ENCODE assay signal across 9 mouse cellular contexts in the genomic region with DNA sequence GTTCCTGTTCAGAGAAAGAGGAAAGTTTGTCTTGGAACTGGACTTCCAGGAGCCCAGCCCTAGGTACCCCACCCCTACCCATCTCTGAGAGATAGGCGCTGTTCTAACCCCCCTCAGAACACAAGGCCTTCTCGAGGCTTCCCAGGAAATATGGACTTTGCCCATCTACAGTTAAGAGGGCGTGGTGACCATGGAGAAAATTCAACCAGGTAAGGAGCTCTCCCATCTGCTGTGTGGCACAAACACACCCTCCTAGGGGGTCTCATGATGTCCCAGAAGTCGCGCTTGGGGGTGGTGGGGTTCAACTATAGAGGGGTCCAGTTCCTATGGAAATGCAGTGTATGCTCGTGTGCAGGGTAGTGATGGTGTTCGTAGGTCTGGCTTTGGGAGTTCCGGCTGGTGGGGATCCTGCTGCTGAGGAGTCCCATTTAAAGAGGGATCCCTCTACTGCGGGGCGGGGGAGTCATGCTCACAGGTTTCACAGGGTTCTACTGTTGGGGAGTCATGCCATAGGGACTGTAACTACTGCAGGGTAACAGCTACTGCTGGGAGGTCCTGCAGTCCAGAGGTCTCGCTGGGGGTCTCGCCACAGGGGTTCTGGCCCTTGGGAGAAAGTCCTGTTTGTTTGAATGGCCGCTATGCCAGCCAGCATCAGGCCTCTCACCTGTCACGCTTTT. TPM values are rescaled to one million over a fixed set of nuclear protein-coding genes. Genes with fewer than 3 reads are reported as not detected.
DNase-seq lines count a peak whose midpoint lies in the region; ATAC-seq and TF ChIP-seq lines count a peak whose summit lies in the region.
"Had no signal": no experiment of that assay in that cellular context is flagged by ENCODE, and none has a peak within 500 bp of the region (broad histone marks: within the 10 kb centered on the region; RNA-seq: fewer than 3 reads in every experiment).

No protein-coding gene starts in this region.

- 21% methylated on average over 14 of the region's 14 CpGs for WGBS in intestine, embryonic 14.5 days
- WGBS in macrophage (ENCODE audit: missing documents), result 63% methylated on average over 14 of the region's 14 CpGs

- H3K27me3 ChIP-seq in MEL (ENCODE audit: control insufficient read depth in 1 of 2, insufficient read depth in 2 of 2, low read length in 2 of 2), result no peaks in the 10 kb centered on the region
- peaks cover 28% of the 10 kb centered on the region for H3K27me3 ChIP-seq in intestine, embryonic 14.5 days (replicated peaks; ENCODE audit: control insufficient read depth, insufficient read depth, low read length)

- TF ChIP-seq EP300 in MEL (IDR thresholded peaks at IDR 0.05; ENCODE audit: low read depth in 1 of 2, low read length in 2 of 2), result no peak

- intact Hi-C loops in gastrocnemius, adult 2 months (cut with DNase I), result no loop called here

- no peak for TF ChIP-seq POLR2A in MEL (IDR thresholded peaks at IDR 0.05; ENCODE audit: control insufficient read depth in 1 of 2, insufficient read depth in 1 of 2, low read depth in 1 of 2, low read length in 2 of 2, poor library complexity in 1 of 2)

- H3K9me3 ChIP-seq in MEL (replicated peaks; ENCODE audit: insufficient read depth, low read length), result no peaks in the 10 kb centered on the region
- no peaks in the 10 kb centered on the region for H3K9me3 ChIP-seq in intestine, embryonic 14.5 days (ENCODE audit: control insufficient read depth, low read length)

- H3K36me3 ChIP-seq in MEL (ENCODE audit: control insufficient read depth in 1 of 2, insufficient read depth in 2 of 2, low read length in 2 of 2) (peaks cover 0 to 20% of the 10 kb centered on the region in 2 experiments; a peak in 2 of 4 replicates), macrophage (ENCODE audit: inconsistent target) (no peaks in the 10 kb centered on the region)
- no peaks in the 10 kb centered on the region for H3K36me3 ChIP-seq in intestine, embryonic 14.5 days (ENCODE audit: control insufficient read depth, insufficient read depth, low read length)

- no peak for TF ChIP-seq CTCF in gastrocnemius, adult 2 months (IDR thresholded peaks at IDR 0.05)
- no peak for TF ChIP-seq CTCF in MEL (IDR thresholded peaks at IDR 0.05 in 2 of 3, conservative IDR thresholded peaks at IDR 0.05 in 1 of 3; ENCODE audit: control insufficient read depth in 1 of 3, insufficient read depth in 1 of 3, low read depth in 2 of 3, low read length in 3 of 3, poor library complexity in 1 of 3, severe bottlenecking in 1 of 3)

- H3K27ac ChIP-seq in gastrocnemius, adult 2 months, result no peak overlapping the region; the same call in 1 of the 2 replicates
- H3K27ac ChIP-seq in MEL (ENCODE audit: control insufficient read depth, low read depth, low read length) (no peak overlapping the region), macrophage (no peak overlapping the region)
- H3K27ac ChIP-seq in intestine, embryonic 14.5 days (ENCODE audit: low read depth), result no peak overlapping the region

- H3K79me2 ChIP-seq in MEL (ENCODE audit: control insufficient read depth, insufficient read depth, low read length, poor library complexity) (peaks cover 1% of the 10 kb centered on the region; the same call in 1 of the 2 replicates), macrophage (ENCODE audit: inconsistent target) (no peaks in the 10 kb centered on the region)

- peak overlapping the region; percentile 92 for H3K4me3 ChIP-seq in gastrocnemius, adult 2 months
- H3K4me3 ChIP-seq in MEL (ENCODE audit: control insufficient read depth in 1 of 2, insufficient read depth in 1 of 2, low read depth in 2 of 2, low read length in 2 of 2), result peak overlapping the region; percentile 72 to 75
- peak overlapping the region; percentile 68 for H3K4me3 ChIP-seq in intestine, embryonic 14.5 days (ENCODE audit: low read depth, low read length)
- H3K4me3 ChIP-seq in macrophage (ENCODE audit: inconsistent target), result peak overlapping the region; percentile 28; the same call in 1 of the 2 replicates

- peak; percentile 24; the same call in 1 of the 2 replicates for ATAC-seq in intestine, embryonic 14.5 days (replicated peaks; ENCODE audit: low FRiP score, low TSS enrichment, low read depth)
- ATAC-seq in frontal cortex, adult (ENCODE audit: low TSS enrichment), result no peak

- peak overlapping the region; percentile 82 for H3K4me2 ChIP-seq in intestine, embryonic 14.5 days (ENCODE audit: low read length)

- TF ChIP-seq RAD21 in MEL (IDR thresholded peaks at IDR 0.05; ENCODE audit: low read depth, low read length), result no peak

- H3K4me1 ChIP-seq in MEL (ENCODE audit: control insufficient read depth in 1 of 2, insufficient read depth in 2 of 2, low read length in 2 of 2), result peaks cover 5 to 27% of the 10 kb centered on the region in 2 experiments
- H3K4me1 ChIP-seq in intestine, embryonic 14.5 days (replicated peaks; ENCODE audit: control insufficient read depth, insufficient read depth, low read length), result peaks cover 10% of the 10 kb centered on the region

- H3K9ac ChIP-seq in MEL (ENCODE audit: control insufficient read depth, low read depth, low read length, poor library complexity, severe bottlenecking), result no peak overlapping the region
- peak overlapping the region; percentile 56 for H3K9ac ChIP-seq in intestine, embryonic 14.5 days (ENCODE audit: low read length)

- DNase-seq in gastrocnemius, adult 2 months, result no peak
- DNase-seq in gastrocnemius, postnatal 4 days (ENCODE audit: low spot score in 2 of 2), result no peak
- DNase-seq in MEL (ENCODE audit: low read depth, low spot score), result no peak
- DNase-seq in intestine, embryonic 14.5 days (ENCODE audit: low spot score), result peak; percentile 72
- DNase-seq in urinary bladder, adult 18-20 months (ENCODE audit: low spot score in 2 of 2), result no peak
- DNase-seq in cerebellum, adult 11 months, result no peak

TF ChIP-seq in MEL, 35 proteins besides CTCF, POLR2A, EP300 and RAD21:
- TF ChIP-seq POLR2AphosphoS2 (IDR thresholded peaks at IDR 0.05; ENCODE audit: low read length) (no peak), ZNF384 (IDR thresholded peaks at IDR 0.05; ENCODE audit: low read depth, low read length) (peak; percentile 68; the same call in 1 of the 2 replicates)

RNA-seq across cellular contexts. Expression of a gene that starts 0.9 kb away (rescaled TPM):
- total RNA-seq in gastrocnemius, adult 2 months (2021), result 10 to 100 TPM in 1 of 2 experiments, 1 to 10 TPM in 1; 9.7 to 20.6 TPM
- 10 to 100 TPM in 1 of 2 experiments, 1 to 10 TPM in 1; 8.2 to 10.6 TPM for total RNA-seq in gastrocnemius, postnatal 4 days (2021)
- 8.2 and 11.9 TPM in 2 replicates for total RNA-seq in MEL (2012; rRNA removed)
- 10 to 100 TPM in 1 of 2 experiments, not detected in 1; 15.1 TPM for polyA plus RNA-seq in MEL (2012; ENCODE audit: insufficient read depth in 1 of 2, insufficient read length in 2 of 2, low read depth in 1 of 2, low replicate concordance in 2 of 2, missing spikeins in 1 of 2)
- 49.1 and 55.6 TPM in 2 replicates for polyA plus RNA-seq in intestine, embryonic 14.5 days (2014; fragmentation: Nextera tagmentation; extraction: Ambion mirVana)
- 1 to 10 TPM in 14 of 26 experiments, under 1 TPM in 9, not detected in 3; 0.43 to 3.1 (median 1.1) TPM for total RNA-seq in macrophage (2018; cell fraction: chromatin; rRNA removed)
- 1 to 10 TPM in 3 of 26 experiments, under 1 TPM in 23; 0.17 to 1.8 (median 0.58) TPM for total RNA-seq in macrophage (2018; cell fraction: cytosol; rRNA removed)
- total RNA-seq in macrophage (2018; cell fraction: nucleus; rRNA removed), result 1 to 10 TPM in 12 of 26 experiments, under 1 TPM in 12, not detected in 2; 0.17 to 4.2 (median 0.96) TPM
- polyA plus RNA-seq in macrophage (2018), result 0.34 to 2.2 TPM in 2 of 3 replicates, not detected in the other

RNA-seq across cellular contexts. Expression of a gene that starts 40.6 kb away (rescaled TPM):
- 100 to 1,000 TPM; 378 to 400 TPM for total RNA-seq in gastrocnemius, adult 2 months (2021)
- total RNA-seq in gastrocnemius, postnatal 4 days (2021), result 100 to 1,000 TPM; 265 to 276 TPM
- 191 and 205 TPM in 2 replicates for total RNA-seq in MEL (2012; rRNA removed)
- polyA plus RNA-seq in MEL (2012; ENCODE audit: insufficient read depth in 1 of 2, insufficient read length in 2 of 2, low read depth in 1 of 2, low replicate concordance in 2 of 2, missing spikeins in 1 of 2) (100 to 1,000 TPM; 109 to 233 TPM), macrophage (2018) (2,068 to 3,979 TPM (median 3,748 TPM) in 3 replicates)
- 310 and 321 TPM in 2 replicates for polyA plus RNA-seq in intestine, embryonic 14.5 days (2014; fragmentation: Nextera tagmentation; extraction: Ambion mirVana)
- total RNA-seq in macrophage (2018; cell fraction: chromatin; rRNA removed), result 100 to 1,000 TPM; 161 to 346 (median 228) TPM
- 1,000 to 10,000 TPM; 1,755 to 3,109 (median 2,314) TPM for total RNA-seq in macrophage (2018; cell fraction: cytosol; rRNA removed)
- total RNA-seq in macrophage (2018; cell fraction: nucleus; rRNA removed), result 1,000 to 10,000 TPM in 24 of 26 experiments, 100 to 1,000 TPM in 2; 387 to 1,951 (median 1,468) TPM

RNA-seq across cellular contexts. Expression of a gene that starts 54.4 kb away (rescaled TPM):
- 100 to 1,000 TPM in 1 of 2 experiments, 10 to 100 TPM in 1; 44.7 to 101 TPM for total RNA-seq in gastrocnemius, adult 2 months (2021)
- total RNA-seq in gastrocnemius, postnatal 4 days (2021), result 10 to 100 TPM; 78.0 to 80.2 TPM
- not detected in 2 replicates for total RNA-seq in MEL (2012; rRNA removed)
- polyA plus RNA-seq in MEL (2012; ENCODE audit: insufficient read depth in 1 of 2, insufficient read length in 2 of 2, low read depth in 1 of 2, low replicate concordance in 2 of 2, missing spikeins in 1 of 2) (not detected), macrophage (2018) (0.04 TPM in 1 of 3 replicates, not detected in the others)
- polyA plus RNA-seq in intestine, embryonic 14.5 days (2014; fragmentation: Nextera tagmentation; extraction: Ambion mirVana), result 0.17 and 0.27 TPM in 2 replicates
- total RNA-seq in macrophage (2018; cell fraction: chromatin; rRNA removed), result 1 to 10 TPM in 1 of 26 experiments, under 1 TPM in 10, not detected in 15; 0.12 to 1.0 (median 0.63) TPM
- total RNA-seq in macrophage (2018; cell fraction: cytosol; rRNA removed), result under 1 TPM in 15 of 26 experiments, not detected in 11; under 0.01 to 0.10 (median 0.06) TPM
- under 1 TPM in 11 of 26 experiments, not detected in 15; 0.11 to 0.76 (median 0.30) TPM for total RNA-seq in macrophage (2018; cell fraction: nucleus; rRNA removed)
- total RNA-seq: common myeloid progenitor, adult 5-6 weeks had no signal

Comparison
In these comparisons a context has a peak if more than half of its experiments do, and no peak if none do; other contexts are left out.
1. H3K4me3 ChIP-seq: peak in every context shown above with its lines; median percentile 92 in gastrocnemius, adult 2 months; 74 in MEL; 68 in intestine, embryonic 14.5 days; 28 in macrophage.
2. RNA of a gene that starts 54.4 kb away (total RNA-seq): 44.7 to 101 TPM in gastrocnemius, adult 2 months and 78.0 to 80.2 TPM in gastrocnemius, postnatal 4 days; not detected in MEL; every median in the first group is over 10 times any median in the second.